Mouse (Mus musculus) cerebral cortex, adult 2 months (tissue): Measurements from ENCODE around the gene Myrf.

Experiments
- WGBS: fragments of 180-500 bp; shearing (Covaris S2); methylation state at CpG from one replicate; pipeline ENCODE4 v1.1.7; 2018; 5-methylcytosine and 5-hydroxymethylcytosine counted together

The Myrf gene

GRCm38 (mm10) chr19:10240654-10241305 is at the start of gene Myrf:
TSS of gene Myrf (minus strand) at chr19:10240748.
- 8% methylated on average over 43 of the region's 43 CpGs for WGBS

- 48% methylated on average over 4 of the region's 4 CpGs for WGBS
These were observed 49.1 kb upstream of the Myrf start for GRCm38 (mm10) chr19:10289609-10290150.

GRCm38 (mm10) chr19:10288125-10289040 is 47.8 kb upstream of the Myrf start:
- WGBS: 53% methylated on average over 8 of the region's 8 CpGs

GRCm38 (mm10) chr19:10286458-10286872 is 45.9 kb upstream of the Myrf start:
- 79% methylated on average over 10 of the region's 10 CpGs for WGBS

- 55% methylated on average over 14 of the region's 14 CpGs for WGBS
These were observed 40.4 kb upstream of the Myrf start for GRCm38 (mm10) chr19:10280771-10281540.

GRCm38 (mm10) chr19:10279668-10280067 is 39.1 kb upstream of the Myrf start:
- WGBS: 67% methylated on average over 9 of the region's 9 CpGs

GRCm38 (mm10) chr19:10278669-10279324 is 38.2 kb upstream of the Myrf start:
- 28% methylated on average over 6 of the region's 6 CpGs for WGBS

GRCm38 (mm10) chr19:10277759-10278158 is 37.2 kb upstream of the Myrf start:
- 60% methylated on average over 5 of the region's 5 CpGs for WGBS

- WGBS: 40% methylated on average over 17 of the region's 17 CpGs
These were observed 36.8 kb upstream of the Myrf start for GRCm38 (mm10) chr19:10277331-10277730.

- WGBS: 60% methylated on average over 12 of the region's 12 CpGs
These were observed 36.1 kb upstream of the Myrf start for GRCm38 (mm10) chr19:10276483-10277144.

- 50% methylated on average over 5 of the region's 5 CpGs for WGBS
These were observed 33.5 kb upstream of the Myrf start for GRCm38 (mm10) chr19:10274056-10274455.

GRCm38 (mm10) chr19:10272746-10273145 is 32.2 kb upstream of the Myrf start:
- WGBS: 29% methylated on average over 11 of the region's 11 CpGs

- WGBS: 87% methylated on average over 7 of the region's 7 CpGs
These were observed 31.0 kb upstream of the Myrf start for GRCm38 (mm10) chr19:10271592-10271991.

- 93% methylated on average over 5 of the region's 5 CpGs for WGBS
These were observed 29.8 kb upstream of the Myrf start for GRCm38 (mm10) chr19:10270356-10270755.

GRCm38 (mm10) chr19:10268851-10269250 is 28.3 kb upstream of the Myrf start:
- 91% methylated on average over 15 of the region's 15 CpGs for WGBS

GRCm38 (mm10) chr19:10267953-10268352 is 27.4 kb upstream of the Myrf start:
- 92% methylated on average over 10 of the region's 10 CpGs for WGBS

GRCm38 (mm10) chr19:10267057-10267456 is 26.5 kb upstream of the Myrf start:
- 51% methylated on average over 15 of the region's 15 CpGs for WGBS

- WGBS: 35% methylated on average over 14 of the region's 14 CpGs
These were observed 25.8 kb upstream of the Myrf start for GRCm38 (mm10) chr19:10266196-10266850.

- 81% methylated on average over 7 of the region's 7 CpGs for WGBS
These were observed 20.8 kb upstream of the Myrf start for GRCm38 (mm10) chr19:10261369-10261768.
